Mouse (Mus musculus) left cerebral cortex, postnatal 14 days (tissue): ENCODE data around the gene Slc25a21. TPM values are rescaled to one million over a fixed set of nuclear protein-coding genes. Genes with fewer than 3 reads are reported as not detected.

Experiments
- DNase-seq, 2 experiments: peaks; one replicate each; pipeline ENCODE4 v3.0.0; 2021 to 2022; ENCODE audit warnings: low spot score in 2 of 2, mixed read lengths in 1 of 2
- intact Hi-C: fragments of 180-260 bp; cut with DNase I; formaldehyde crosslinking; loops from one replicate; pipeline ENCODE4 v1.15.1; 2025
- total RNA-seq, 2 experiments: library from RNA; stranded (reverse); gene quantifications; 2 replicates each; pipeline ENCODE4 v1.2.3; 2021

Gene Slc25a21
- total RNA-seq, 2 experiments from 2014 or later = 0.53 to 0.66 TPM

GRCm38 (mm10) chr12:57076606-57077005, 120.7 kb downstream of the Slc25a21 start:
- no peak for DNase-seq
- intact Hi-C loops = no loop called here

GRCm38 (mm10) chr12:57072616-57073015, 124.7 kb downstream of the Slc25a21 start:
- DNase-seq = no peak
- intact Hi-C loops = no loop called here

GRCm38 (mm10) chr12:57068607-57069006, 128.7 kb downstream of the Slc25a21 start:
- intact Hi-C loops = no loop called here
- DNase-seq = no peak

- intact Hi-C loops = no loop called here
- DNase-seq = no peak
Observed at GRCm38 (mm10) chr12:57019737-57020136, 177.5 kb downstream of the Slc25a21 start.

GRCm38 (mm10) chr12:57016845-57017244, 180.4 kb downstream of the Slc25a21 start:
- intact Hi-C loops = no loop called here

GRCm38 (mm10) chr12:57016324-57016723, 180.9 kb downstream of the Slc25a21 start:
- intact Hi-C loops = no loop called here
- no peak for DNase-seq

More at GRCm38 (mm10) chr12:57016845-57017244, 180.4 kb downstream of the Slc25a21 start:
- DNase-seq = no peak

- DNase-seq = no peak
- intact Hi-C loops = no loop called here
Observed at GRCm38 (mm10) chr12:57009010-57009409, 188.3 kb downstream of the Slc25a21 start.

GRCm38 (mm10) chr12:56986049-56986448, 211.2 kb downstream of the Slc25a21 start:
- intact Hi-C loops = loop anchor here (5.0 to 10.0 kb wide), 2 partner anchors 199 to 304 kb away; no protein-coding TSS in a partner anchor
- DNase-seq = peak; percentile 40 to 84

- no peak for DNase-seq
- intact Hi-C loops = loop anchor here (10.0 kb wide), 1 partner anchor 203 kb away; no protein-coding TSS in a partner anchor
Observed at GRCm38 (mm10) chr12:56982066-56982626, 215.1 kb downstream of the Slc25a21 start.

- intact Hi-C loops = no loop called here
- DNase-seq = peak in 1 of 2 experiments; percentile 5
Observed at GRCm38 (mm10) chr12:56975256-56975655, 222.0 kb downstream of the Slc25a21 start.

GRCm38 (mm10) chr12:56963236-56963635, 234.0 kb downstream of the Slc25a21 start:
- no peak for DNase-seq
- intact Hi-C loops = no loop called here

- DNase-seq = peak in 1 of 2 experiments; percentile 29
- intact Hi-C loops = no loop called here
Observed at GRCm38 (mm10) chr12:56959230-56960051, 237.8 kb downstream of the Slc25a21 start.

GRCm38 (mm10) chr12:56958244-56958643, 239.0 kb downstream of the Slc25a21 start:
- no peak for DNase-seq
- intact Hi-C loops = no loop called here

- intact Hi-C loops = no loop called here
- no peak for DNase-seq
Observed at GRCm38 (mm10) chr12:56951749-56952657, 245.3 kb downstream of the Slc25a21 start.

GRCm38 (mm10) chr12:56944265-56944664, 253.0 kb downstream of the Slc25a21 start:
- intact Hi-C loops = no loop called here
- DNase-seq = no peak

GRCm38 (mm10) chr12:56940861-56941260, 256.4 kb downstream of the Slc25a21 start:
- DNase-seq = no peak
- intact Hi-C loops = no loop called here

- intact Hi-C loops = no loop called here
- no peak for DNase-seq
Observed at GRCm38 (mm10) chr12:56918145-56918544, 279.1 kb downstream of the Slc25a21 start.

GRCm38 (mm10) chr12:56906476-56906875, 290.8 kb downstream of the Slc25a21 start:
- intact Hi-C loops = no loop called here
- no peak for DNase-seq

GRCm38 (mm10) chr12:56905652-56906305, 291.5 kb downstream of the Slc25a21 start:
- no peak for DNase-seq
- intact Hi-C loops = no loop called here
